In genomic region chr5:123364302-123364971, GRCm38 (mm10) we compare ENCODE assay signal across 9 mouse cellular contexts. TPM values are rescaled to one million over a fixed set of nuclear protein-coding genes. Genes with fewer than 3 reads are reported as not detected.
DNase-seq lines count a peak whose midpoint lies in the region; ATAC-seq and TF ChIP-seq lines count a peak whose summit lies in the region.
"Had no signal": no experiment of that assay in that cellular context is flagged by ENCODE, and none has a peak within 500 bp of the region (broad histone marks: within the 10 kb centered on the region; RNA-seq: fewer than 3 reads in every experiment).

No protein-coding gene starts in this region.

- no peak overlapping the region for H3K9ac ChIP-seq in limb, embryonic 12.5 days (replicated peaks)

- TF ChIP-seq CTCF in kidney, adult 2 months (conservative IDR thresholded peaks at IDR 0.05; ENCODE audit: insufficient read depth, insufficient read length, low read depth, low read length) = no peak
- no peak for TF ChIP-seq CTCF in olfactory bulb, adult 2 months (IDR thresholded peaks at IDR 0.05; ENCODE audit: insufficient read depth, low read depth, low read length)

- no peaks in the 10 kb centered on the region for H3K4me1 ChIP-seq in limb, embryonic 12.5 days (replicated peaks)
- no peaks in the 10 kb centered on the region for H3K4me1 ChIP-seq in limb, embryonic 10.5 days
- H3K4me1 ChIP-seq in kidney, adult 2 months (ENCODE audit: control insufficient read depth, insufficient read depth, low read length) = peaks cover 34% of the 10 kb centered on the region
- peaks cover 11% of the 10 kb centered on the region for H3K4me1 ChIP-seq in olfactory bulb, adult 2 months (ENCODE audit: control insufficient read depth, insufficient read depth, low read length)

- H3K4me3 ChIP-seq in limb, embryonic 12.5 days (replicated peaks) = no peak overlapping the region
- H3K4me3 ChIP-seq in limb, embryonic 10.5 days = no peak overlapping the region
- no peak overlapping the region for H3K4me3 ChIP-seq in kidney, adult 2 months (ENCODE audit: insufficient read depth, low read depth, low read length)
- H3K4me3 ChIP-seq in olfactory bulb, adult 2 months (ENCODE audit: insufficient read depth, low read depth, low read length) = no peak overlapping the region

- intact Hi-C loops in left cerebral cortex, postnatal 36 days (cut with DNase I) = no loop called here
- intact Hi-C loops in left cerebral cortex, postnatal 4 days (cut with DNase I) = no loop called here

- no peak overlapping the region for H3K4me2 ChIP-seq in limb, embryonic 12.5 days

- no peaks in the 10 kb centered on the region for H3K9me3 ChIP-seq in limb, embryonic 12.5 days
- H3K9me3 ChIP-seq in limb, embryonic 10.5 days (replicated peaks) = no peaks in the 10 kb centered on the region
- H3K9me3 ChIP-seq: G1E had no signal

- H3K36me3 ChIP-seq in limb, embryonic 12.5 days = peaks cover 88% of the 10 kb centered on the region
- peaks cover 99% of the 10 kb centered on the region for H3K36me3 ChIP-seq in limb, embryonic 10.5 days
- peaks cover 3% of the 10 kb centered on the region; the same call in 1 of the 2 replicates for H3K36me3 ChIP-seq in kidney, adult 2 months (ENCODE audit: control insufficient read depth, insufficient read depth, low read length)

- ATAC-seq in limb, embryonic 12.5 days (ENCODE audit: insufficient number of reproducible peaks, insufficient read depth, low FRiP score, low TSS enrichment, low read depth) = 0 out of 2 replicates have a peak, but pooled peaks have one; percentile 58

- H3K27me3 ChIP-seq in limb, embryonic 12.5 days = no peaks in the 10 kb centered on the region
- H3K27me3 ChIP-seq in limb, embryonic 10.5 days (ENCODE audit: low read depth, poor library complexity, severe bottlenecking) = no peaks in the 10 kb centered on the region
- no peaks in the 10 kb centered on the region for H3K27me3 ChIP-seq in kidney, adult 2 months (replicated peaks; ENCODE audit: control insufficient read depth, insufficient read depth, low read length)

- no peak for TF ChIP-seq POLR2A in kidney, adult 2 months (IDR thresholded peaks at IDR 0.05; ENCODE audit: low read depth, low read length)
- no peak for TF ChIP-seq POLR2A in olfactory bulb, adult 2 months (IDR thresholded peaks at IDR 0.05; ENCODE audit: insufficient read depth, low read depth, low read length)

- DNase-seq in limb, embryonic 10.5 days (ENCODE audit: low spot score) = no peak
- DNase-seq in gastrocnemius, postnatal 10 days = peak; percentile 36
- peak; percentile 91 for DNase-seq in kidney, adult 2 months
- DNase-seq in left cerebral cortex, postnatal 36 days (ENCODE audit: low spot score in 2 of 2) = no peak
- DNase-seq in left cerebral cortex, postnatal 4 days = no peak
- no peak for DNase-seq in right cerebral cortex, postnatal 4 days

- 82% methylated on average over 11 of the region's 11 CpGs for WGBS in limb, embryonic 12.5 days
- WGBS in limb, embryonic 10.5 days = 89% methylated on average over 11 of the region's 11 CpGs
- WGBS in kidney, adult 2 months = 8% methylated on average over 11 of the region's 11 CpGs
- WGBS in olfactory bulb, adult 2 months = 60% methylated on average over 11 of the region's 11 CpGs

- no peak overlapping the region for H3K27ac ChIP-seq in limb, embryonic 12.5 days
- no peak overlapping the region for H3K27ac ChIP-seq in limb, embryonic 10.5 days
- peak overlapping the region; percentile 76 for H3K27ac ChIP-seq in kidney, adult 2 months (ENCODE audit: insufficient read depth, low read depth, low read length)
- peak overlapping the region; percentile 40 for H3K27ac ChIP-seq in olfactory bulb, adult 2 months (ENCODE audit: insufficient read depth, low read depth, low read length)

RNA-seq across cellular contexts. Expression of gene Bcl7a, which starts 20.8 kb away (rescaled TPM):
- polyA plus RNA-seq in limb, embryonic 12.5 days (2016; fragmentation: Nextera tagmentation; extraction: Ambion mirVana) = 43.4 and 45.7 TPM in 2 replicates
- polyA plus RNA-seq in limb, embryonic 10.5 days (2016; fragmentation: Nextera tagmentation; extraction: Ambion mirVana) = 35.8 and 38.8 TPM in 2 replicates
- total RNA-seq in gastrocnemius, postnatal 10 days (2021) = 10 to 100 TPM; 21.0 to 25.3 TPM
- 23.4 and 25.4 TPM in 2 replicates for polyA plus RNA-seq in kidney, adult 2 months (2012; rRNA removed)
- polyA plus RNA-seq in olfactory bulb, adult 2 months (2012; ENCODE audit: insufficient read depth, insufficient read length, low replicate concordance, missing spikeins) = not detected in 2 replicates
- total RNA-seq in left cerebral cortex, postnatal 36 days (2021) = 10 to 100 TPM; 69.0 to 71.7 TPM
- total RNA-seq in left cerebral cortex, postnatal 4 days (2021) = 10 to 100 TPM; 95.1 to 98.4 TPM

RNA-seq across cellular contexts. Expression of gene Mlxip, which starts 30.2 kb away (rescaled TPM):
- 12.8 and 15.3 TPM in 2 replicates for polyA plus RNA-seq in limb, embryonic 12.5 days (2016; fragmentation: Nextera tagmentation; extraction: Ambion mirVana)
- 21.1 and 22.1 TPM in 2 replicates for polyA plus RNA-seq in limb, embryonic 10.5 days (2016; fragmentation: Nextera tagmentation; extraction: Ambion mirVana)
- total RNA-seq in gastrocnemius, postnatal 10 days (2021) = 10 to 100 TPM; 57.4 to 57.6 TPM
- 20.4 TPM in 2 replicates for polyA plus RNA-seq in kidney, adult 2 months (2012; rRNA removed)
- not detected in 2 replicates for polyA plus RNA-seq in olfactory bulb, adult 2 months (2012; ENCODE audit: insufficient read depth, insufficient read length, low replicate concordance, missing spikeins)
- 10 to 100 TPM; 15.3 to 19.4 TPM for total RNA-seq in left cerebral cortex, postnatal 36 days (2021)
- total RNA-seq in left cerebral cortex, postnatal 4 days (2021) = 10 to 100 TPM; 29.9 to 30.0 TPM

Comparison
In these comparisons a context has a peak if more than half of its experiments do, and no peak if none do; other contexts are left out.
1. H3K27ac ChIP-seq: peak in kidney, adult 2 months (single experiment) and olfactory bulb, adult 2 months (single experiment); none in limb, embryonic 12.5 days (single experiment) and limb, embryonic 10.5 days (single experiment).
2. DNase-seq: peak in gastrocnemius, postnatal 10 days (single experiment) and kidney, adult 2 months (single experiment); none in limb, embryonic 10.5 days (single experiment), left cerebral cortex, postnatal 36 days (0 of 2), left cerebral cortex, postnatal 4 days (single experiment) and right cerebral cortex, postnatal 4 days (single experiment).